Mouse (Mus musculus): Measurements from ENCODE around the gene Bcl7c. TPM values are rescaled to one million over a fixed set of nuclear protein-coding genes. Genes with fewer than 3 reads are reported as not detected.

Bcl7c gene
- polyA plus RNA-seq, 1 experiment = 22.0 TPM

DNA sequence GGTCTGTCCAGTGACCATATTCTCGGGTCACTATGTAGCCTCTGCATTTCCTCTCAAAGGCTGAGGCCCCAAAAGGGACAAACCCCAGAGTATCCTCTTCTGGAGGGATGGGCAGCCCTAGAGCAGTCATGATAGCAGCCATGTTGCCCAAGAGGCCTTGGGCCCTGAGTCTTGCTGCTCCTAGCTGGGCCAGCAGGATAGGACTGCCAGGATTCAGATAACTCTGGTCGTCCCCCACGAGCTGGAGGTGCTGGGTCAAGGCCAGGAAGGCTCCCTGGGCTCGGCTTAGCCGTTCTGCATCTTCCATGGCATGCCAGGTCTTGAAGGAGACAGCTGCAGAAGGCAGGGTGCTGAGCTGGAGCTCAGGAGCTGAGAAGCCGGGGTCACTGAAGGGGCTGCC is 10.5 kb upstream of the Bcl7c start:
- no peak for TF ChIP-seq POLR2A (IDR thresholded peaks at IDR 0.05; ENCODE audit: borderline replicate concordance, extremely low read depth, low read depth, low read length)
- no peak for TF ChIP-seq CTCF (IDR thresholded peaks at IDR 0.05; ENCODE audit: insufficient read depth, low read length)
- H3K4me3 ChIP-seq (replicated peaks; ENCODE audit: extremely low read depth, low read depth, low read length) = no peak overlapping the region
- 87% methylated on average over 6 of the region's 6 CpGs for WGBS
- H3K4me1 ChIP-seq (ENCODE audit: control insufficient read depth, insufficient read depth, low read length) = no peaks in the 10 kb centered on the region
- DNase-seq = no peak

GRCm38 (mm10) chr7:127718339-127718738 is 9.6 kb upstream of the Bcl7c start:
- WGBS = 89% methylated on average over 6 of the region's 6 CpGs
- Histone ChIP-seq H3K4me3 (replicated peaks; ENCODE audit: extremely low read depth, low read depth, low read length) (no peak overlapping the region), H3K4me1 (ENCODE audit: control insufficient read depth, insufficient read depth, low read length) (no peaks in the 10 kb centered on the region)
- DNase-seq = no peak
- TF ChIP-seq POLR2A (IDR thresholded peaks at IDR 0.05; ENCODE audit: borderline replicate concordance, extremely low read depth, low read depth, low read length) (no peak), CTCF (IDR thresholded peaks at IDR 0.05; ENCODE audit: insufficient read depth, low read length) (no peak)

DNA sequence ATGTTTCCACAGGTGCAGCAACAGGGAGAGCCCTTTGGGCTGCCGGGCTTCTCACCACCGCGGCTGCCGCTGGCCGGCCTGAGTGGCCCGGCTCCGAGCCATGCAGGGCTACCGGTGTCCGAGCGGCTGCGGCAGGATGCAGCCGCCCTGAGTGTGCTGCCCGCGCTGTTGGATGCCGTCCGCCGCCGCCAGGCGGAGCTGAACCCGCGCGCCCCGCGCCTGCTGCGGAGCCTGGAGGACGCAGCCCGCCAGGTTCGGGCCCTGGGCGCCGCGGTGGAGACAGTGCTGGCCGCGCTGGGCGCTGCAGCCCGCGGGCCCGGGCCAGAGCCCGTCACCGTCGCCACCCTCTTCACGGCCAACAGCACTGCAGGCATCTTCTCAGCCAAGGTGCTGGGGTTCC is 8.3 kb upstream of the Bcl7c start:
- H3K4me1 ChIP-seq (ENCODE audit: control insufficient read depth, insufficient read depth, low read length) = no peaks in the 10 kb centered on the region
- TF ChIP-seq POLR2A (IDR thresholded peaks at IDR 0.05; ENCODE audit: borderline replicate concordance, extremely low read depth, low read depth, low read length) (no peak), CTCF (IDR thresholded peaks at IDR 0.05; ENCODE audit: insufficient read depth, low read length) (peak; percentile 24; the same call in 1 of the 2 replicates)
- 4% methylated on average over 41 of the region's 41 CpGs for WGBS
- no peak overlapping the region for H3K4me3 ChIP-seq (replicated peaks; ENCODE audit: extremely low read depth, low read depth, low read length)
- peak; percentile 67 for DNase-seq

GRCm38 (mm10) chr7:127714816-127715215 is 6.1 kb upstream of the Bcl7c start:
- 79% methylated on average over 4 of the region's 4 CpGs for WGBS
- Histone ChIP-seq H3K4me1 (ENCODE audit: control insufficient read depth, insufficient read depth, low read length) (no peaks in the 10 kb centered on the region), H3K4me3 (replicated peaks; ENCODE audit: extremely low read depth, low read depth, low read length) (no peak overlapping the region)
- no peak for DNase-seq
- no peak for TF ChIP-seq POLR2A (IDR thresholded peaks at IDR 0.05; ENCODE audit: borderline replicate concordance, extremely low read depth, low read depth, low read length)
- no peak for TF ChIP-seq CTCF (IDR thresholded peaks at IDR 0.05; ENCODE audit: insufficient read depth, low read length)

DNA sequence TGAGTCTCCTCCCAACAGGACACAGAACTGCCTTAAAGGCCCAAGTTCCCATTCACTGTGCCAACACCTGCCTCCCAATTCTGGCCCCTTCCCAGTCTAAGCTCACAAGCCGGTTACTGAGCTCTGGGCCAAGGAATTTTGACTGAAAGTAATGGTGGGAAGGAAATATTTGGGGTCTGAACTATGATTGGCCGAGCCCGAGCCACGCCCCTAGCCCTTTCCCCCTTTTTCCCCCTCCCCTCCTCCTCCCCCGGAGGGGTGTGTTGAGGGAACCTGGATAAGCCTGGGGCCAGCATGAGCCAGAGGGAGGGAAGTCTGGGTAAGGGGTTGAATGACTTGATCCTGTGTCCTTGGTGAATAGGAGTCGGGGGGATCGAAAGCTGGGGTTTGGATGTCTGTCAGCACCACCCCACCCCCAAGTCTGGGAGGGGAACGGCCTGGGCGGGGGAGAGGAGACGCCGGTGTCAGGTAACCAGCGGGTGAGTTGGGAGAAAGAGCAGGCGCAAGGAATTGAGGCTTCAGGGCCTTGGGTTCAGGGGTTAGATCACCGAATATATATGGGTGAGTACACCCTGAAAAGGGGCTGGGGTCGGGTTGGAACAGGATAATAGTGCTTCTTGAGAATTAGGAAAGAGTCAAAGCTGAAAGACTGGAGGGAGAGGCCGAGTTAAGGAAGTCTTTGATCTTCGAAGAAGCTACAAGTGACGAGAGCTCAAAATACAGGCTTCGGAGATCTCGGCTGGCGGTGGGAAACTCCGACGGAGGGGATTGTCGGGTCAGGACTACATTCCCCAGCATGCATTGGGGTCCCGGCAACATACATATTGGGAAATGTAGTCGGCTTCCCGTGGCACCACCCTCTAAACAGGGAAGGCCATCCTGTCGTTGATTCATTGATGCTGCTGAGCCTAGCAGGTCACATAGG is 4.0 kb upstream of the Bcl7c start, which contains the start of gene Ctf1:
Gene Ctf1 (plus strand): TSS at position 276 of the 925 bp plus-strand sequence.
- Histone ChIP-seq H3K4me3 (replicated peaks; ENCODE audit: extremely low read depth, low read depth, low read length) (peak within 1 kb of the TSS; percentile 12), H3K4me1 (ENCODE audit: control insufficient read depth, insufficient read depth, low read length) (peaks cover 2% of the 10 kb centered on the region)
- TF ChIP-seq CTCF (IDR thresholded peaks at IDR 0.05; ENCODE audit: insufficient read depth, low read length) (no peak), POLR2A (IDR thresholded peaks at IDR 0.05; ENCODE audit: borderline replicate concordance, extremely low read depth, low read depth, low read length) (peak; percentile 25; the same call in 1 of the 2 replicates)
- WGBS = 6% methylated on average over 28 of the region's 28 CpGs
- peak; percentile 75 for DNase-seq

DNA sequence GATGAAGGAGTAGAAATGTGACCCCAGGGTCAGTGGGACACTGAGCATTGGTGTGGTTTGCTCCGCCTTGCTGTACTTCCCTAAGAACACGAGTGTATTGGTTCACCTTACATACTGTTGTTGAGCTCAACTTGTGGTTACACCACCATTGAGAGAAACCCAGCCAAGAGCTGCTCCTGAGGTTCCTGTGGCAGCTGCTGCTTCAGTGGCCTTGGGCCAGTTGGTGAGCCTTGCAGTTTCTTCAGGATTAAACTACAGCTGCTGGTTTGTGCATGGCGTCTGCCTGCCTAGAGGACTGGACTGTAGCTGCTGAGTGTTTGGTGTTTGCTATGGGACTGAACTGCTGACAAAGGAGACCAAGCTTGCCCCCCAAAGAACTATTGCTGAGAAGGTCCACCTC is 2.7 kb upstream of the Bcl7c start:
- WGBS = 52% methylated on average over 3 of the region's 3 CpGs
- no peak overlapping the region for H3K4me3 ChIP-seq (replicated peaks; ENCODE audit: extremely low read depth, low read depth, low read length)
- peaks cover 3% of the 10 kb centered on the region for H3K4me1 ChIP-seq (ENCODE audit: control insufficient read depth, insufficient read depth, low read length)
- no peak for TF ChIP-seq POLR2A (IDR thresholded peaks at IDR 0.05; ENCODE audit: borderline replicate concordance, extremely low read depth, low read depth, low read length)
- no peak for TF ChIP-seq CTCF (IDR thresholded peaks at IDR 0.05; ENCODE audit: insufficient read depth, low read length)
- DNase-seq = no peak

- Histone ChIP-seq H3K4me1 (ENCODE audit: control insufficient read depth, insufficient read depth, low read length) (peaks cover 3% of the 10 kb centered on the region), H3K4me3 (replicated peaks; ENCODE audit: extremely low read depth, low read depth, low read length) (no peak overlapping the region)
- 84% methylated on average over 3 of the region's 3 CpGs for WGBS
- DNase-seq = no peak
- TF ChIP-seq POLR2A (IDR thresholded peaks at IDR 0.05; ENCODE audit: borderline replicate concordance, extremely low read depth, low read depth, low read length) (no peak), CTCF (IDR thresholded peaks at IDR 0.05; ENCODE audit: insufficient read depth, low read length) (no peak)
These were observed 2.3 kb upstream of the Bcl7c start for GRCm38 (mm10) chr7:127711031-127711430.

- Histone ChIP-seq H3K4me1 (ENCODE audit: control insufficient read depth, insufficient read depth, low read length) (peaks cover 3% of the 10 kb centered on the region), H3K4me3 (replicated peaks; ENCODE audit: extremely low read depth, low read depth, low read length) (no peak overlapping the region)
- no peak for DNase-seq
- 62% methylated on average over 5 of the region's 5 CpGs for WGBS
- TF ChIP-seq POLR2A (IDR thresholded peaks at IDR 0.05; ENCODE audit: borderline replicate concordance, extremely low read depth, low read depth, low read length) (no peak), CTCF (IDR thresholded peaks at IDR 0.05; ENCODE audit: insufficient read depth, low read length) (no peak)
These were observed 687 bp upstream of the Bcl7c start for GRCm38 (mm10) chr7:127709261-127709979.

DNA sequence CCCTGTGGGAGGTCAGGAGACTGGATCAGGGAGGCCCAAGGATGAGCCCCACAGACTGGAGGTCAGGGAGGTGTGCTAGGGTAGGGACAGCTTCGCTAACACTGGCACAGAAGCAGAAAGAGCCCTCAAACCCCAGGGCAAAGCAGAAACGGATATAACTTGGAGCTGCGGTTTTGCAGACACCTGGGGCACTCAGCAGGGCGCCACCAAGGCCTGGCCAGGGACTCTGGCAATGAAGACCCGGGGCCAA is 851 bp downstream of the Bcl7c start:
- DNase-seq = no peak
- under 1% methylated on average over 5 of the region's 5 CpGs for WGBS
- TF ChIP-seq POLR2A (IDR thresholded peaks at IDR 0.05; ENCODE audit: borderline replicate concordance, extremely low read depth, low read depth, low read length) (no peak), CTCF (IDR thresholded peaks at IDR 0.05; ENCODE audit: insufficient read depth, low read length) (no peak)
- peak overlapping the region; percentile 64 for H3K4me3 ChIP-seq (replicated peaks; ENCODE audit: extremely low read depth, low read depth, low read length)
- H3K4me1 ChIP-seq (ENCODE audit: control insufficient read depth, insufficient read depth, low read length) = peaks cover 3% of the 10 kb centered on the region

All from lung, adult 2 months (tissue).